Mouse (Mus musculus) kidney, embryonic 14.5 days (tissue): ENCODE measurements around the gene 1700067K01Rik. TPM values are rescaled to one million over a fixed set of nuclear protein-coding genes. Genes with fewer than 3 reads are reported as not detected.
A peak's percentile ranks its signal among the peaks of the same experiment; 100 is the strongest.

Source experiments
- ATAC-seq: fragments of 200-750 bp; cut with Nextera tagmentation; 2 replicates; pipeline ENCODE4 v1.8.0; 2017; ENCODE audit warnings: moderate number of reproducible peaks, mild to moderate bottlenecking, moderate TSS enrichment, moderate library complexity; ENCODE audit not compliant: low FRiP score, low TSS enrichment
- H3K27ac ChIP-seq: fragments of 300-500 bp; sonication (generic); 2 replicates; pipeline ENCODE4 v1.5.1; 2014; ENCODE audit warnings: low read depth, mild to moderate bottlenecking, low read length, moderate library complexity, mixed read lengths
- H3K27me3 ChIP-seq: fragments of 300-500 bp; sonication (generic); 2 replicates; pipeline ENCODE4 v1.6.1; 2014; ENCODE audit warnings: mild to moderate bottlenecking, low read length; ENCODE audit not compliant: control insufficient read depth, insufficient read depth
- H3K36me3 ChIP-seq: fragments of 300-500 bp; sonication (generic); 2 replicates; pipeline ENCODE4 v1.6.1; 2014; ENCODE audit warnings: low read length, mixed read lengths; ENCODE audit not compliant: control insufficient read depth, insufficient read depth
- H3K4me1 ChIP-seq: fragments of 300-500 bp; sonication (generic); 2 replicates; pipeline ENCODE4 v1.6.1; 2014; ENCODE audit warnings: low read length, mixed read lengths; ENCODE audit not compliant: control insufficient read depth, insufficient read depth
- H3K4me2 ChIP-seq: fragments of 300-500 bp; sonication (generic); replicated peaks from 2 replicates; pipeline ENCODE4 v1.6.1; 2014; ENCODE audit warnings: low read depth, mild to moderate bottlenecking, low read length
- H3K4me3 ChIP-seq: fragments of 300-500 bp; sonication (generic); 2 replicates; pipeline ENCODE4 v1.5.1; 2014; ENCODE audit warnings: mild to moderate bottlenecking, low read length
- H3K9ac ChIP-seq: fragments of 300-500 bp; sonication (generic); 2 replicates; pipeline ENCODE4 v1.6.1; 2014; ENCODE audit warnings: low read depth, mild to moderate bottlenecking, low read length, moderate library complexity
- H3K9me3 ChIP-seq: fragments of 300-500 bp; sonication (generic); 2 replicates; pipeline ENCODE4 v1.6.1; 2016; ENCODE audit warnings: low read length; ENCODE audit not compliant: control insufficient read depth
- WGBS: fragments of 180-500 bp; shearing (Covaris S2); extraction: QIAGEN DNeasy Blood & Tissue Kit; methylation state at CpG from one replicate; pipeline ENCODE4 v1.1.7; 2014; 5-methylcytosine and 5-hydroxymethylcytosine counted together
- polyA plus RNA-seq: library from polyadenylated mRNA; unstranded; fragments of >200 nt; fragmentation: Nextera tagmentation; extraction: Ambion mirVana; gene quantifications from 2 replicates; pipeline ENCODE4 v1.2.1, GENCODE M21; 2014

Gene 1700067K01Rik
- polyA plus RNA-seq, 1 experiment from 2014 or later: 1.2 TPM

DNA sequence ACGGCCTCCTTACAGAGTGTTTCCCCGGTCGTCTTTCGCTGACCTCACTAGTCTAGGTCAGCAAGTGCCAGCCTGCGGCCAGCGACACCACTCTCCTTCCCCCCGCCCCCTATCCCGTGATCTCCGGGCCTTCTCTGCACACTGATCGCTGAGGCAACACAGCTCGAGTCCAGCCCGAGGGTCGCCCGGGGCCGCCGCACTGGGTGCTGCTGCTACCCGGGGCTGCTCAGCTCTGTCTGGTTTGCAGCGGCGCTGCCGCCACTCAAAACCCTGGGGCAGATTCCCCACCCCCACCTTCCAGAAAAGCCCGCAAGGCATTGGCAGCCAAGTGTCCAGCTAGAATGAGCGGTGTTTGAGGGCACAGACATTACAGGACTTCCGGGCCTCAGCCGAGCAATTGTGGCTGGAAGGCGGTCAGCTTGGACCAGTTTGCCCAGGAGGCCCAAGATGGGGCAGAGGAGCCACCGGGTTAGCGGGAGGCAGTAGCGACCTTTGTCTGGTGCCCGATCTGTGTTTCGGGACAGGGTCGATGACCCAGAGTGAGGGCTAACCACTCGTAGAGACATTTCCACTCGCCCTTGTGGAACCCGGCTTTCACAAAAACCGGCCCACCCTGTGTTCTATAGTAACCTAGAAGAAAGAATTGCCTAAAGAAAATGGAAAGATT lies 11.3 kb downstream of the 1700067K01Rik start:
- Histone ChIP-seq H3K4me2 (peak overlapping the region; percentile 96), H3K4me1 (peaks cover 26% of the 10 kb centered on the region), H3K27ac (no peak overlapping the region), H3K36me3 (no peaks in the 10 kb centered on the region), H3K4me3 (peak overlapping the region; percentile 53), H3K9ac (peak overlapping the region; percentile 47; the same call in 1 of the 2 replicates), H3K27me3 (peaks cover 35% of the 10 kb centered on the region), H3K9me3 (no peaks in the 10 kb centered on the region)
- WGBS: 5% methylated on average over 35 of the region's 35 CpGs
- ATAC-seq: peak; percentile 43

GRCm38 (mm10) chr8:84015833-84016232 lies 14.5 kb downstream of the 1700067K01Rik start:
- H3K27ac ChIP-seq: no peak overlapping the region
- 99% methylated on average over 5 of the region's 5 CpGs for WGBS
- H3K4me2 ChIP-seq: no peak overlapping the region
- no peak for ATAC-seq
- no peak overlapping the region for H3K9ac ChIP-seq
- no peaks in the 10 kb centered on the region for H3K36me3 ChIP-seq
- no peak overlapping the region for H3K4me3 ChIP-seq
- H3K27me3 ChIP-seq: peaks cover 26% of the 10 kb centered on the region
- no peaks in the 10 kb centered on the region for H3K9me3 ChIP-seq
- peaks cover 17% of the 10 kb centered on the region for H3K4me1 ChIP-seq

DNA sequence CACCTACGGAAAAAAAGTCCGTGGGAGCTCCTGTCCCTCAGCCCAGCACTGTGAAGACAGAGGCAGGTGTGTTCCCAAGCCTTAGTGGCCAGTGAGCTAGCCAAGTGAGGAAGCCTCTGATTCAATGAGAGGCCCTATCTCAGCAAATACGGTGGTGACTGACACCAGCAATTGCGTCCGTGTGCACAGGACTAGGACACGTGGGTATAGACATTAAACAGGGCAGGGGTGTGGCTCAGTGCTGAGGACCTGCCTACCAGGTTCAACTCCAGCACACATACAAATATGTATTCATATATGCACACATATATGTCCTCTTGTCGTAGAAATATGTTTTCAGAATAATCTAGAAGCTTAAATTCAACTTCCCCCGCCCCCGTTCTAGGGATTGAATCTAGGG lies 18.4 kb downstream of the 1700067K01Rik start:
- WGBS: 82% methylated on average over 9 of the region's 9 CpGs
- H3K9ac ChIP-seq: no peak overlapping the region
- H3K27me3 ChIP-seq: no peaks in the 10 kb centered on the region
- no peak overlapping the region for H3K27ac ChIP-seq
- ATAC-seq: no peak
- no peaks in the 10 kb centered on the region for H3K9me3 ChIP-seq
- no peaks in the 10 kb centered on the region for H3K36me3 ChIP-seq
- H3K4me3 ChIP-seq: no peak overlapping the region
- peaks cover 32% of the 10 kb centered on the region for H3K4me1 ChIP-seq
- no peak overlapping the region for H3K4me2 ChIP-seq

DNA sequence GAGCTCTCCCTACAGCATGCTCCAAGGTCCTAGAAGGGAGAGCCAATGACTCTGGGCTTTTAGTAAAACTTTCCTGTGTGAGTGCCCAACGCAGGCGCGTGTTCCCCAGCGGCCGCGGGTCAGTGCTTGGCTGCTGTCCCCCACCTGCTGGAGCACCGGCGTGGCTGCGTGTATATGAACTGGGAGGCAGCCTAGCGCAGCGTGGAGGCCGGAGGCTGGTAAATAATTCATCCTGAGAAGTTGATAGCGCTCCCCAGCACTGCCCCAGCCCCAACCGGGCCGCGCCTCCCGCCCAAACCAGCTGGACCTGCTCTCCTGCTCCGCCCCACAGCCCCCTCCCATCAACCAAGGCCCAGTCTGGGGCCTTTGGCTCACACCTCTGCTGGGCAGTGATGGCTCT lies 19.8 kb downstream of the 1700067K01Rik start, which contains the start of gene Palm3:
TSS of gene Palm3 (plus strand) at position 376 of the 400 bp plus-strand sequence.
- 4% methylated on average over 18 of the region's 18 CpGs for WGBS
- peaks cover 39% of the 10 kb centered on the region for H3K4me1 ChIP-seq
- H3K9me3 ChIP-seq: no peaks in the 10 kb centered on the region
- no peaks in the 10 kb centered on the region for H3K36me3 ChIP-seq
- H3K27ac ChIP-seq: peak within 1 kb of the TSS; percentile 78
- H3K27me3 ChIP-seq: no peaks in the 10 kb centered on the region
- peak within 1 kb of the TSS; percentile 41 for H3K4me2 ChIP-seq
- peak; percentile 85 for ATAC-seq
- H3K9ac ChIP-seq: peak within 1 kb of the TSS; percentile 44
- peak within 1 kb of the TSS; percentile 23 for H3K4me3 ChIP-seq

DNA sequence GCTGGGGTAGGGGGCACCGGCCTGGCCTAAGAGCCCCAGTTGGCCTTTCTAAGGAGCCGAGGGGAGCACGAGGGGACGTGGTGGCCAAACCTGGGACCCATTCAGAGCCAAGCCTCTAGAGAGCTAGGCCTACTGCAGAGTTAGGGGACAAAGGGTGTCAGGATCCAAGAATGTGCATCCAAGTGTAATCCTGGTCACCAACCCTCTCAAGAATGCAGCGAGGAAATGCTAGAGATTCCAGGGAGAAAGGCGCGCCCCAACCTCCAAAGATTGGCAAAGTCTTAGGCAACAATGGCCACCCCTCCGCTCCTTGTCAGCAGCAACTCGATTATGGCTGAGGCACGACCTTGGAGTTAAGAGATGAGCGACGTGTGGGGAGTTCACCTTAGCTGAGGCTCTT lies 20.3 kb downstream of the 1700067K01Rik start:
- peak overlapping the region; percentile 41 for H3K4me2 ChIP-seq
- ATAC-seq: no peak; the same call in 1 of the 2 replicates
- peak overlapping the region; percentile 23 for H3K4me3 ChIP-seq
- H3K4me1 ChIP-seq: peaks cover 44% of the 10 kb centered on the region
- no peaks in the 10 kb centered on the region for H3K36me3 ChIP-seq
- peak overlapping the region; percentile 78 for H3K27ac ChIP-seq
- H3K27me3 ChIP-seq: peaks cover 1% of the 10 kb centered on the region
- H3K9ac ChIP-seq: peak overlapping the region; percentile 44
- no peaks in the 10 kb centered on the region for H3K9me3 ChIP-seq
- WGBS: 32% methylated on average over 12 of the region's 12 CpGs

GRCm38 (mm10) chr8:84023085-84023484 lies 21.8 kb downstream of the 1700067K01Rik start:
- no peak for ATAC-seq
- no peak overlapping the region for H3K27ac ChIP-seq
- WGBS: 8% methylated on average over 5 of the region's 5 CpGs
- peak overlapping the region; percentile 41 for H3K4me2 ChIP-seq
- H3K4me3 ChIP-seq: no peak overlapping the region
- H3K4me1 ChIP-seq: peaks cover 45% of the 10 kb centered on the region
- peaks cover 5% of the 10 kb centered on the region for H3K27me3 ChIP-seq
- no peaks in the 10 kb centered on the region for H3K9me3 ChIP-seq
- H3K36me3 ChIP-seq: no peaks in the 10 kb centered on the region
- no peak overlapping the region for H3K9ac ChIP-seq

DNA sequence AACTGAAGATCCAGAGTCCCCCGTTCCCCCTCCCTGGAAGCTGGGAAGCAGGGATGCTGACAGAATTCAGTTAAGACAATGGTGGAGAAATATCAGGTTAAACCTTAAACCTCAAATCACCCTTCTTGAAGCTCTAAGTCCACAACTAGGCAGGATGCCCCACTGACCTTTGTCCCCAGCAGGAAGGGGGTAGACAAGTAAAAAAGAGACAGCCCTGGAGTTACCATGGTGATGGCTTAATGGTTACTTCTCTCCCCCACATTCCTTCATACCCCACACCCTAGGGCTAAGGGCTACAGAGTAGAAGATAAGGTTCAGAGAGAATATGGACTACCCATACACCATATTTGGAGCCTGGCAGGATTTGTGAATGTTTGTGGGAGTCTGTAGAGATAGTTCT lies 22.3 kb downstream of the 1700067K01Rik start:
- Histone ChIP-seq H3K4me2 (peak overlapping the region; percentile 19; the same call in 1 of the 2 replicates), H3K4me1 (peaks cover 45% of the 10 kb centered on the region), H3K27me3 (peaks cover 5% of the 10 kb centered on the region), H3K27ac (no peak overlapping the region), H3K36me3 (no peaks in the 10 kb centered on the region; the same call in 1 of the 2 replicates), H3K9ac (no peak overlapping the region), H3K9me3 (no peaks in the 10 kb centered on the region), H3K4me3 (no peak overlapping the region)
- WGBS: 24% methylated on average over 1 of the region's 1 CpGs
- ATAC-seq: no peak

DNA sequence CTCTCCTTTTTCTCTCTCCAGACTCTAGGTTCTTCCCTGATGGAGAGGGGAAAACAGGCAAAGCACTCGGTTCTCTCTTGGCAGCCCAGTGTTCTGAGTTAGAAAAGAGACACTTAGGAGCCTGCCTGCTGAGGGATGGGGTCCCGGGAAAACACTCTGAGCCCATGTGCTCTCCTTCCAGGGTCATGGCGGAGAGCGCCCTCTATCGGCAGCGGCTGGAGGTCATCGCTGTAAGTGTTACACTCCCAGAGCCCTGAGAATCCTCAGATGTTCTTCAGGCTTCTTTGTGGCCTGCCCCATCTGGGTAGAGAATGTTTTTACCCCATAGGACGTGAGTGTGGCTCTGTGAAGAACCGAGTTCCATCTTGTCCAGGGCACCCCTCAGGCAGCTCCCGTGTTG lies 22.9 kb downstream of the 1700067K01Rik start:
- Histone ChIP-seq H3K36me3 (no peaks in the 10 kb centered on the region; the same call in 1 of the 2 replicates), H3K4me3 (no peak overlapping the region), H3K27me3 (peaks cover 5% of the 10 kb centered on the region), H3K9me3 (no peaks in the 10 kb centered on the region), H3K9ac (no peak overlapping the region), H3K4me2 (peak overlapping the region; percentile 13; the same call in 1 of the 2 replicates), H3K4me1 (peaks cover 45% of the 10 kb centered on the region), H3K27ac (no peak overlapping the region)
- WGBS: 15% methylated on average over 10 of the region's 10 CpGs
- no peak for ATAC-seq

- under 1% methylated on average over 41 of the region's 41 CpGs for WGBS
- peaks cover 45% of the 10 kb centered on the region for H3K4me1 ChIP-seq
- peak overlapping the region; percentile 52 for H3K4me3 ChIP-seq
- no peaks in the 10 kb centered on the region for H3K9me3 ChIP-seq
- H3K36me3 ChIP-seq: no peaks in the 10 kb centered on the region; the same call in 1 of the 2 replicates
- H3K27ac ChIP-seq: no peak overlapping the region
- H3K27me3 ChIP-seq: peaks cover 5% of the 10 kb centered on the region
- peak overlapping the region; percentile 52 for H3K9ac ChIP-seq
- H3K4me2 ChIP-seq: peak overlapping the region; percentile 81
- ATAC-seq: peak; percentile 61
Measured at GRCm38 (mm10) chr8:84025863-84026262, 24.6 kb downstream of the 1700067K01Rik start.
